Mouse (Mus musculus) spleen, postnatal 4 days (tissue): Measurements from ENCODE around the gene Cyba.

ENCODE experiments used
- DNase-seq, 2 experiments: peaks; one replicate each; pipeline ENCODE4 v3.0.0; 2022; ENCODE audit warnings: low spot score in 2 of 2

Cyba gene

GRCm38 (mm10) chr8:122451161-122451703 lies 18.5 kb upstream of the Cyba start:
- DNase-seq, result no peak

GRCm38 (mm10) chr8:122445203-122445602 lies 12.5 kb upstream of the Cyba start:
- no peak for DNase-seq

- DNase-seq, result peak; percentile 87 to 91
These were observed 11.5 kb upstream of the Cyba start for GRCm38 (mm10) chr8:122444058-122444748.

- DNase-seq, result peak; percentile 98 to 99
These were observed 10.7 kb upstream of the Cyba start, which contains the start of gene Mvd for GRCm38 (mm10) chr8:122443262-122444006. Mvd (minus strand) TSS chr8:122443422.

- no peak for DNase-seq
These were observed 10.1 kb upstream of the Cyba start for GRCm38 (mm10) chr8:122442781-122443180.

GRCm38 (mm10) chr8:122442356-122442755 lies 9.6 kb upstream of the Cyba start:
- DNase-seq, result no peak

- no peak for DNase-seq
These were observed 8.6 kb upstream of the Cyba start for GRCm38 (mm10) chr8:122441326-122441725.

GRCm38 (mm10) chr8:122439336-122439735 lies 6.6 kb upstream of the Cyba start:
- DNase-seq, result no peak

- no peak for DNase-seq
These were observed 5.1 kb upstream of the Cyba start for GRCm38 (mm10) chr8:122437708-122438331.

- DNase-seq, result no peak
These were observed 3.9 kb upstream of the Cyba start for GRCm38 (mm10) chr8:122436586-122437125.

- no peak for DNase-seq
These were observed 3.4 kb upstream of the Cyba start for GRCm38 (mm10) chr8:122436146-122436545.

GRCm38 (mm10) chr8:122435375-122435774 lies 2.6 kb upstream of the Cyba start:
- DNase-seq, result no peak

GRCm38 (mm10) chr8:122433269-122433905 lies 657 bp upstream of the Cyba start:
- no peak for DNase-seq

- no peak for DNase-seq
These were observed 862 bp downstream of the Cyba start for GRCm38 (mm10) chr8:122431694-122432442.

GRCm38 (mm10) chr8:122430646-122431045 lies 2.1 kb downstream of the Cyba start:
- DNase-seq, result no peak

GRCm38 (mm10) chr8:122430058-122430636 lies 2.6 kb downstream of the Cyba start:
- DNase-seq, result peak; percentile 55 to 75

- DNase-seq, result no peak
These were observed 4.6 kb downstream of the Cyba start for GRCm38 (mm10) chr8:122428163-122428562.

GRCm38 (mm10) chr8:122427607-122428006 lies 5.1 kb downstream of the Cyba start:
- DNase-seq, result no peak

GRCm38 (mm10) chr8:122426145-122426544 lies 6.6 kb downstream of the Cyba start:
- no peak for DNase-seq

GRCm38 (mm10) chr8:122423659-122424058 lies 9.1 kb downstream of the Cyba start:
- no peak for DNase-seq

- DNase-seq, result no peak
These were observed 9.5 kb downstream of the Cyba start for GRCm38 (mm10) chr8:122423217-122423616.
